Mouse (Mus musculus): Measurements from ENCODE around the gene Washc4.

The Washc4 gene

DNA sequence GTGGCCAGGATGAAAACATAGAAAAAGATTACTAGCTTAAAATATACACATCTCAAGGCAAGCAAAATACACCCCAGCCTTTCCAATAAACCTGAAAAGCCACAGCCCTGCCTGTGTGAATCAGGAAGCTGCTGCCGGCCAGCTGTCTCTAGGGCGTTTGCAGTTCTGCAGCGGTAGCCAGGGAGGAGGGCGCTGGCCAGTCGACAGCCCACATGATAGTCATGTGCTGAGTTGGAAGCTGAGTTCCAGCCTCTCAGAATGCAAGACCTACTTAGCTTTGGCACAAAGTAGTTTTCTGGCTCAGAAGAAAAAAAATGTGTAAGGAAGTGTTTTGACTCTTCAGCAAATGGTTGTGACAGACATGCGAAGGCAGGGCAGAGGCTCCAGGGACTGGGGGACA is 93.7 kb downstream of the Washc4 start:
- peak; percentile 71 for DNase-seq (ENCODE audit: low spot score)

DNA sequence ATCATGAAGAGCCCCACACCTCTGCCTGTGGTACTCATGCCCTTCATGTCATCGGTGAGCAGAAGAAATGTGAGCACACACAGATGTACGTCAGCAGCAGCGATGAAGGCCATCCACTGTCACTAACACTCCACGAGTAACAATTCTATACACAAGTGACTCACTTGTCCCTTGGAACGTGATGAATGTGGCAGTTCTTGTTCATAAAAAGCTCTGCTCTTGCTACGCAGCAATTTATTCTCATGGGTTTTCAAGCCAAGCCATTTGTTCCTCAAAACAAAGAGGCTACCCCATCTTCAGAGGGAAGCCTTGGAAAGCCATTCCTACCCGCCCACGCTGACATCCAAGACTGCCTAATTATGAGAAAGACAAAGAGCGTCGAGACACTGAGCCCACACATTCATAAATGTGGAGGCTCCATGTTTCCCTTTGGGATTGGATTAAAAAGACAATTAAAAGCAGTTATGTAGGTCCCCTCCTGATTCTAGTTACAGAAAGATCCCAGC is 96.4 kb downstream of the Washc4 start:
- no peak for DNase-seq (ENCODE audit: low spot score)

DNA sequence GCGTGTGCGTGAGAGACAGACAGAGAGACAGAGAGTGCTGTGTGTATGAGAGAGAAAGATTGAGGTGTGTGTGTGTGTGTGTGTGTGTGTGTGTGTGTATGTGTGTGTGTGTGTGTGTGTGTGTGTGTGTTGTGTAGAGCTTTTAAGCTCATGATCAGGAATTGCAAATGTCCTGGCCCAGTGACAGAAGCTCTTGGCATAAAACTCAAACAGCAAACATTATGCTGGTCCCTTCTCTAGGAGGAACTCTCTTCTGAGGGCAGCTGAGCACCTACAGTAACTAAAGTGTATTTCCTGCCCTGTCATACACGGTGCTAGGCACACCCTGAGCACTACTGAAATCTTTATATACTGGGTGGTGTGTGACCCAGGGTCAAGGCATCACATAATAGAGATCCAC is 98.1 kb downstream of the Washc4 start:
- DNase-seq (ENCODE audit: low spot score), result no peak

DNA sequence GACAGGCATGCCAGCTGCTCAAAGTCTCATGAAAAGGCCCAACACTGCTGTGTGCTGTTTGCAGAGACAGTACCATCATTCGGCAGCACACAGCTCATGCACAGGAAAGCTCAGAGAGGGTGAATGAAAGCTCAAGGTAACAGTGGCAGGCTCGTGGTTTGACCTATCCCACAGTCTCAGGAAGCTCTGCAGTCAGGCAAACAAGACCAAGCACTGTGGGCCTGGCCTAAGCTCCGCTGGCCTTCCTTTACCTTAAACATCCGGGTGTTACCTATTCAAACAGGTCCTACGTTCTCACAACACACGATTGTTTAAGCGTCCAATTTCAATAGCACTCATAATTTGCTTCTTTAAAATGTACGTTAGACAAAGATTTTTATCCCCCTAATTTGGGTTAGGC is 100.6 kb downstream of the Washc4 start:
- no peak for DNase-seq (ENCODE audit: low spot score)

DNA sequence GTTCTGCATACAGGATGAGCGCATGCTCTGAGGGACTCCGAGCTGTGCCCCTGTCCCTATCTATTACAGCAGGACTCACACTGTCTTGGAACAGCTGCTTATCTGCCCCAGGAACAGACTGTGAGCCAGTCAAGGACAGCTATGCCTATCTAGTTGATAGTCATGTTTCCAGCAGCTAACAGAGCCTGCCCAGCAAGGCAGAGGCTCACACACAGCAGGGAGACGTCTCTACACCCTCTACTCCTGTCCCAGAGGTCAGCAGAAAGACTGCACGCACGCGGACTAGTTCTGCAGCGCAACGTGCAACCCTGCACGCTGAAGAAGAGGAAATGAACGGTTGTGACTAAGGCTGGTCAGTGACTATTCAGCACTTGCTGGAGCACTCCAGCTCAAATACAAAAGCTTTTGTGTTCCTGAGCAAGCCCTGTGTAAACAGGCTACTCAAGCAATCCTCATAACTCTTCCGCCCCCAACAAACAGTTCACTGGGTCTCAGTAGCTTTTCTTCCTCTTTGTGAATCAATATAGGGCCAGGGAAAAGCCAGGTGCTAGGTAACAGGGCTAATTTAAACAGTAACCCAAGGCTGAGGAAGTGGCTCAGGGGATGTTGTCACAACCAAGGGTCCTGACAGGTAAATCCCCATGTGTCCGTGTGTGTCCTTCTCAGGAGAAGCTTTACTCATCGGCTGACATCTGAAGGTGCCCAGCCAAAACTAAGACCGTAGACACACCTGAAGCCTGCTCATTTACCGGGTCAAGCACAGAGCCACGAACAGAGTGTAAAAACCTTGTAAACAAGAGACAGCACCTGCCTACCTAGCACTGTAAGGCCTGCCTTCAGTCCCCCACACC is 101.5 kb downstream of the Washc4 start:
- DNase-seq (ENCODE audit: low spot score), result peak; percentile 50

DNA sequence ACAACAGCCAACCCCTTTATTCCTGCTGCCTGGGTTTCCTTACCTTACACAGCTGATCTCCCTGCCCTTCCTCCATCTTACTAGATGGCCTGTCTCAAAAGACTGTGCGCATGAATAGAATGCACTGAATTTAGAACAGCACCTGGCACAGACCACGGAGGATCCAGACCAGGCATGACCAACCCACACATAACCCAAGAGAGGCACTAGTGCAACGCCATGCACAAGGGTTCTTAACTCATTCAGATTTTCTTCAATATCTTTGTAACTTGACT is 102.1 kb downstream of the Washc4 start:
- no peak for DNase-seq (ENCODE audit: low spot score)
